8 mouse cellular contexts compared by ENCODE assay signal in the genomic region with DNA sequence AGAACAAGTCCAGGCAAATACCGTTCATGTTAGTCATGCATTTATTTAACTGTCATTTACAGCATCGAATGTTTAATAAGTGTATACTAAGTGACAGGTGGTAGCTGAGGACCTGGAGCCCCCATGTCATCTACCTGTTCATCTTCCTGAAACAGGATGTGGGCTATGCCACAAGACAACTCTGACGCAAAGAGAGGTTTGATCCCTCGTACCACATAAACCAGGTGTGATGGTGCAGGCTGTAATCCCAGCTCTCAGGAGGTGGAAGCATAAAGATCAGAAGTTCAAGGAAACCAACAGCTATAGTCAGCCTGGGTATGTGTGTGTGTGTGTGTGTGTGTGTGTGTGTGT. TPM values are rescaled to one million over a fixed set of nuclear protein-coding genes. Genes with fewer than 3 reads are reported as not detected.
A peak's percentile ranks its signal among the peaks of the same experiment; 100 is the strongest.
DNase-seq lines count a peak whose midpoint lies in the region; ATAC-seq lines count a peak whose summit lies in the region.

No protein-coding gene starts in this region.

- peak; percentile 8 for DNase-seq in 416B (ENCODE audit: low read depth)
- peak; percentile 94 for DNase-seq in CD4-positive helper T cell, adult 2 months (ENCODE audit: low read depth, low spot score)
- DNase-seq in thymus, postnatal 10 days (ENCODE audit: low spot score in 2 of 2): peak; percentile 66 to 80
- no peak for DNase-seq in gastrocnemius, postnatal 25 days
- no peak for DNase-seq in adrenal gland, postnatal 10 days
- DNase-seq in left cerebral cortex, adult 18-20 months (ENCODE audit: low spot score in 2 of 2): no peak

- peak; percentile 14; the same call in 1 of the 2 replicates for ATAC-seq in granulocyte monocyte progenitor cell, adult 5-6 weeks (replicated peaks; ENCODE audit: poor library complexity, severe bottlenecking)
- ATAC-seq in megakaryocyte, adult 5-6 weeks (ENCODE audit: poor library complexity, severe bottlenecking): peak; percentile 61

RNA-seq across cellular contexts. Expression of gene Eif2ak3, which starts 19.4 kb away (rescaled TPM):
- 13.1 and 13.6 TPM in 2 replicates for total RNA-seq in granulocyte monocyte progenitor cell, adult 5-6 weeks (2014; fragmentation: Nextera tagmentation)
- 21.2 and 24.4 TPM in 2 replicates for total RNA-seq in granulocyte monocyte progenitor cell, adult 5-6 weeks (2017)
- total RNA-seq in megakaryocyte, adult 5-6 weeks (2015): 22.1 and 25.0 TPM in 2 replicates
- 32.5 and 38.4 TPM in 2 replicates for total RNA-seq in megakaryocyte, adult 5-6 weeks (2017)
- 1 to 10 TPM; 4.9 to 5.9 TPM for total RNA-seq in gastrocnemius, postnatal 25 days (2021)
- total RNA-seq in adrenal gland, postnatal 10 days (2021): 10 to 100 TPM; 17.2 to 21.7 TPM
- 10 to 100 TPM; 25.3 to 27.5 TPM for total RNA-seq in left cerebral cortex, adult 18-20 months (2021)

RNA-seq across cellular contexts. Expression of gene Rpia, which starts 32.9 kb away (rescaled TPM):
- 67.7 and 90.5 TPM in 2 replicates for total RNA-seq in granulocyte monocyte progenitor cell, adult 5-6 weeks (2014; fragmentation: Nextera tagmentation)
- total RNA-seq in granulocyte monocyte progenitor cell, adult 5-6 weeks (2017): 181 and 207 TPM in 2 replicates
- total RNA-seq in megakaryocyte, adult 5-6 weeks (2015): 50.7 and 58.2 TPM in 2 replicates
- 118 and 119 TPM in 2 replicates for total RNA-seq in megakaryocyte, adult 5-6 weeks (2017)
- total RNA-seq in gastrocnemius, postnatal 25 days (2021): 10 to 100 TPM; 12.5 to 13.6 TPM
- total RNA-seq in adrenal gland, postnatal 10 days (2021): 10 to 100 TPM; 20.2 to 24.9 TPM
- total RNA-seq in left cerebral cortex, adult 18-20 months (2021): 10 to 100 TPM; 11.9 to 16.2 TPM

Comparison
In these comparisons a context has a peak if more than half of its experiments do, and no peak if none do; other contexts are left out.
1. DNase-seq: peak in 416B (single experiment), CD4-positive helper T cell, adult 2 months (single experiment) and thymus, postnatal 10 days (2 of 2); none in gastrocnemius, postnatal 25 days (single experiment), adrenal gland, postnatal 10 days (single experiment) and left cerebral cortex, adult 18-20 months (0 of 2).